Mouse (Mus musculus) hindbrain, embryonic 16.5 days (tissue): ENCODE results near the gene Ppp1r12a. TPM values are rescaled to one million over a fixed set of nuclear protein-coding genes. Genes with fewer than 3 reads are reported as not detected.

ENCODE experiments used
- ATAC-seq: fragments of 200-750 bp; cut with Nextera tagmentation; 2 replicates; pipeline ENCODE4 v1.8.0; 2017; ENCODE audit warnings: moderate TSS enrichment, moderate library complexity
- H3K27ac ChIP-seq: fragments of 300-500 bp; sonication (generic); 2 replicates; pipeline ENCODE4 v1.5.1; 2014; ENCODE audit warnings: low read depth, mild to moderate bottlenecking, control low read depth, low read length, moderate library complexity
- H3K27me3 ChIP-seq: fragments of 300-500 bp; sonication (generic); replicated peaks from 2 replicates; pipeline ENCODE4 v1.6.1; 2014; ENCODE audit warnings: low read length; ENCODE audit not compliant: control insufficient read depth, insufficient read depth
- H3K36me3 ChIP-seq: fragments of 300-500 bp; sonication (generic); 2 replicates; pipeline ENCODE4 v1.6.1; 2014; ENCODE audit warnings: mild to moderate bottlenecking, low read length, moderate library complexity, mixed read lengths; ENCODE audit not compliant: control insufficient read depth, insufficient read depth
- H3K4me1 ChIP-seq: fragments of 300-500 bp; sonication (generic); 2 replicates; pipeline ENCODE4 v1.6.1; 2014; ENCODE audit warnings: low read depth, low read length; ENCODE audit not compliant: control insufficient read depth, insufficient read depth
- H3K4me2 ChIP-seq: fragments of 300-500 bp; sonication (generic); 2 replicates; pipeline ENCODE4 v1.6.1; 2014; ENCODE audit warnings: mild to moderate bottlenecking, low read length, control low read depth, moderate library complexity
- H3K4me3 ChIP-seq: fragments of 300-500 bp; sonication (generic); 2 replicates; pipeline ENCODE4 v1.5.1; 2014; ENCODE audit warnings: mild to moderate bottlenecking, low read length, control low read depth, moderate library complexity
- H3K9ac ChIP-seq: fragments of 300-500 bp; sonication (generic); 2 replicates; pipeline ENCODE4 v1.6.1; 2014; ENCODE audit warnings: low read depth, mild to moderate bottlenecking, control low read depth, low read length, moderate library complexity
- H3K9me3 ChIP-seq: fragments of 300-500 bp; sonication (generic); 2 replicates; pipeline ENCODE4 v1.6.1; 2014; ENCODE audit warnings: mild to moderate bottlenecking, low read length, moderate library complexity; ENCODE audit not compliant: control insufficient read depth
- whole genome bisulfite sequencing: fragments of 180-500 bp; shearing (Covaris S2); extraction: QIAGEN DNeasy Blood & Tissue Kit; methylation state at CpG from one replicate; pipeline ENCODE4 v1.1.7; 2014; 5-methylcytosine and 5-hydroxymethylcytosine counted together
- polyA plus RNA-seq: library from polyadenylated mRNA; unstranded; fragments of >200 nt; fragmentation: Nextera tagmentation; extraction: Ambion mirVana; gene quantifications from 2 replicates; pipeline ENCODE4 v1.2.1, GENCODE M21; 2015

Gene Ppp1r12a
- polyA plus RNA-seq, 1 experiment from 2014 or later = 62.5 TPM

DNA sequence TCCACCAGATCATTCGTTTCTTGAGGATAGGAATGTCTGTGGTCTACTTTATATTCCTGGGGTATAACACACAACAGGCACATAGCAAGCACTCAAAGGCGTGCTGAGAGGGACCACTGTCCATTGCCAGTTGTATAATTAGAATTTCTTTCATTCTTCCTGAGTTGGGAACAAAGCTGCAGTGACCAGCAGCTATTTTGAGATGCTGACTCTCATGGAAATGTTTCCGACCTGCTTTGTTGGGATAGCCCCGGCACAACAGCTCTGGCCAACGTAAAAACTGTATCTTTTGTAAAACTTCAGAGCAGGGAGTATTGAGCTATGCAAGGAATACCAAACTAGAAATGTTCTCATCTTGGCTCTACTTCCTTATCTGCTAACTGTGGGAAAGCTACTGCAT, 28.2 kb upstream of the Ppp1r12a start:
- H3K27me3 ChIP-seq = no peaks in the 10 kb centered on the region
- no peaks in the 10 kb centered on the region for H3K9me3 ChIP-seq
- no peaks in the 10 kb centered on the region for H3K36me3 ChIP-seq
- H3K4me2 ChIP-seq = no peak overlapping the region
- 0 out of 2 replicates have a peak overlapping the region, but pooled peaks have one; percentile 4 for H3K27ac ChIP-seq
- peak; percentile 95 for ATAC-seq
- no peaks in the 10 kb centered on the region for H3K4me1 ChIP-seq
- 43% methylated on average over 5 of the region's 5 CpGs for WGBS
- no peak overlapping the region for H3K9ac ChIP-seq
- no peak overlapping the region for H3K4me3 ChIP-seq

DNA sequence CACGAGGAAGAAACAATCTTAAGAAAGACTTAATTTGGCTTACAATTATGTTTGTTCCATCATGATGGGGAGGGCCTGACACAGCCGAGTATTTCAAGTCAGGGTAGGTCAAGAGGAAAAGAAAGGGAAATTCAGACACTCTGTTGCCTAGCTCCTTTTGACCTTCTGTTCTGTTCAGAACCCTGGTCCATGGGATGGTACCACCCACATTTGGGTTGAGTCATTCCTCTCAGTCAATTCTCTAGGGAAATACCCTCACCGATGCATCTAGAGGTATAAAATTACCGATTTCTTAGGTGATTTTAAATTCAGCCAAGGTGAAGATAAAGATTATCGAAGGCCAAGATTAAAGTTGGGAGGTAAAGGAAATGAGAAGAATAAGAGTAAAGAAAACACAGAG, 23.6 kb upstream of the Ppp1r12a start:
- Histone ChIP-seq H3K4me1 (no peaks in the 10 kb centered on the region), H3K36me3 (no peaks in the 10 kb centered on the region), H3K9ac (no peak overlapping the region), H3K4me2 (no peak overlapping the region), H3K9me3 (no peaks in the 10 kb centered on the region), H3K27ac (no peak overlapping the region), H3K27me3 (no peaks in the 10 kb centered on the region), H3K4me3 (no peak overlapping the region)
- no peak for ATAC-seq
- 83% methylated on average over 5 of the region's 5 CpGs for WGBS

DNA sequence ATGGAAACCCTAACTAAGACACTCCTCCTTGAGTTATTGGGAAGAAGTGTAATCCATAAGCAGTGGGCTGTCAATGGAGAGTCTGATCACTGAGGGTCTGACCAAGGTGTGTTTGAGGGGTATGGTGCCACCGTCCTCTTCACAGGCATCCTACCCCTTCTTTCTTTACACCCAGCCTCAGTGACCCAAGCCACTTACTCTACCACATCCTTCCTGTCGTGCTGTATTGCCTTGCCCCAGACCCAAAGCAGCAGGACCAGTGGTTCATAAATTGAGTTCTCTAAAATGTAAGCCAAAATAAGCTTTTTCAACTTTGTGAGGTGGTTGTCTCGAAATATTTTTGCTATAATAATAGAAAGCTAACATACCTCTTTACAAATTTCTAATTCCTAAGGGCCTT, 22.2 kb upstream of the Ppp1r12a start:
- Histone ChIP-seq H3K27ac (no peak overlapping the region), H3K4me1 (no peaks in the 10 kb centered on the region), H3K27me3 (no peaks in the 10 kb centered on the region), H3K9ac (no peak overlapping the region), H3K9me3 (no peaks in the 10 kb centered on the region), H3K4me3 (no peak overlapping the region), H3K4me2 (no peak overlapping the region), H3K36me3 (no peaks in the 10 kb centered on the region)
- 79% methylated on average over 3 of the region's 3 CpGs for WGBS
- no peak for ATAC-seq

DNA sequence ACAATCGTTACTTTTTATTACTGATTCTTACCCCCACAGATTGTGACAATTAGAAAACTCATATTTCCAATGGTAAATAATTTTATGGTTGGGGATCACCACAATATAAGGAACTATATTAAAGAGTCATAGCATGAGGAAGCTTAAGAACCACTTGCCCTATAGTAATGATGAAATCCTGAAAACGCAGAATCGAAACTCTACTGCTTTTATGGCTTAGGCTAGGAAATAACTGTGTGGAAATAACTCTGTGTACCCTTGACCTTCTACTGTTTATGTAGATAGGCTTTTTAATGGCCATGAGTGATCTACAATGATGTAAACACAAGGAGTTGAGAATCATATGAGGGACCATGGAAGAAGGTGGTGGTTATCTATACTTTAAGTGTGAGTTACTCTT, 21.3 kb upstream of the Ppp1r12a start:
- H3K4me1 ChIP-seq = no peaks in the 10 kb centered on the region
- no peak overlapping the region for H3K9ac ChIP-seq
- H3K9me3 ChIP-seq = no peaks in the 10 kb centered on the region
- no peak for ATAC-seq
- no peak overlapping the region for H3K4me2 ChIP-seq
- no peaks in the 10 kb centered on the region for H3K36me3 ChIP-seq
- no peak overlapping the region for H3K27ac ChIP-seq
- no peaks in the 10 kb centered on the region for H3K27me3 ChIP-seq
- H3K4me3 ChIP-seq = no peak overlapping the region
- 95% methylated on average over 3 of the region's 3 CpGs for WGBS

DNA sequence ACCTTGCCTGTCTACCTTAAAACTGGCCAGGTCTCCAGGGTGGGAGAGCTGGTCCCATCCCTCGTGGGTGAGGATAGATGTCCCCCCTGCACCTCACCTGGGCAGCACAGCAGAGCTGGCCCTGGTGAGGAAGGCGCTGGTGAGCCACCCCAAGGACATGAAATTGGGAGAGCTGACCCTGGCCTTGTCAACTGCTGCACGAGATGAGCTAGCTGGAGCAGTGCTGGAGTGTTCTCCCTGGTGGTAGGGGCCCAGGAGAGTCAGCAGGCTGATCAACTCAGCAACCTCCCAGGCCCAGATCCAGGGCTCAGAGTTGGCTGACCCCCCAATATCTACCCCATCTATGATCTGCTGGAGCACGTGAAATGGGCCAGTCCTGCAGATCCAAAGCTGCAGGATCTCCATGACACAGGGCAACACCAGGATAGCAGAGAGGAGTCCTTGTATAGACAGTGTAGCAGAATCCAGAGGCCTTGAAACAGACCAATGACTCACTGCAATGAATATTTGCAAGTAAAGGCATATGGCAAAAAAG, 17.9 kb upstream of the Ppp1r12a start:
- no peak overlapping the region for H3K4me3 ChIP-seq
- no peak overlapping the region for H3K27ac ChIP-seq
- no peaks in the 10 kb centered on the region for H3K9me3 ChIP-seq
- 82% methylated on average over 4 of the region's 4 CpGs for WGBS
- no peak overlapping the region for H3K4me2 ChIP-seq
- H3K4me1 ChIP-seq = no peaks in the 10 kb centered on the region
- no peak overlapping the region for H3K9ac ChIP-seq
- H3K27me3 ChIP-seq = no peaks in the 10 kb centered on the region
- ATAC-seq = no peak
- no peaks in the 10 kb centered on the region for H3K36me3 ChIP-seq

DNA sequence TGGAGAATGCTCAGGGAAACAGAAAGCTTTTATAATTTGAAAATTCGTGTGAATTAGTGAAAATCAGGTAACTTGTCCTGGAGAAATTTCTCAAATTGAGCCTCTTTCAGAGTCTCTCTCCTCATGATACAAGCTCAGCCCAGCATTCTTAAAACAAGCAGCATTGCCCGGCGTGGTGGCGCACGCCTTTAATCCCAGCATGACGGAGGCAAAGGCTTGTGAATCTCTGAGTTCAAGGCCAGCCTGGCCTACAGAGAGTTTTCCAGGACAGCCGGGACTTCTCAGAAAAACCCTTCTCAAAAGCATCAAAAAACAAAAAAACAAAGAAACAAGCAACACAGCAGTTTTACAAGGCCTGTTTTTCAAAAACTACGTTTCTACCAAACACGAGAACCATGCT, 16.3 kb upstream of the Ppp1r12a start:
- no peak for ATAC-seq
- Histone ChIP-seq H3K4me2 (no peak overlapping the region), H3K36me3 (no peaks in the 10 kb centered on the region), H3K4me3 (no peak overlapping the region), H3K9ac (no peak overlapping the region), H3K4me1 (no peaks in the 10 kb centered on the region), H3K27ac (no peak overlapping the region), H3K9me3 (no peaks in the 10 kb centered on the region), H3K27me3 (no peaks in the 10 kb centered on the region)
- WGBS = 81% methylated on average over 9 of the region's 9 CpGs

DNA sequence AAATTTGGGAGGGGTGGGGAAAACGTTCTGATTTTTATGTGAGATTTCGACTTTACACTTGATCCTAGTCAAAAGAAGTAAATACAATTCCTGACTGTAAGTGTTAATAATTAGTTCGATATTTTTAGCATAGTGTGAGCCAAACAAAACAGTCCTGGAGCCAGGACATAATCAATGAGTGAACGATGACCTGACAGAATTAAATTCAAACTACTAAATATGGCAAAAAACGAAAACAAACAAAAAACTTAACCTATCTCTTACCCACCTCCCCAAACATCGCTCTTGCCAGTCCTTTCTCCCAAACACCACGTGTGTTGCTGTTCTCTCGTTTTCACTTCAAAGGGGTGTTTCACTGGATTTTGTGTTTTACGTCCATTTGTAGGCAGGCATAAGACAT, 15.0 kb upstream of the Ppp1r12a start:
- 86% methylated on average over 9 of the region's 9 CpGs for WGBS
- no peak overlapping the region for H3K4me3 ChIP-seq
- peaks cover 3% of the 10 kb centered on the region; the same call in 1 of the 2 replicates for H3K9me3 ChIP-seq
- no peaks in the 10 kb centered on the region for H3K27me3 ChIP-seq
- no peak for ATAC-seq
- no peak overlapping the region for H3K27ac ChIP-seq
- H3K4me1 ChIP-seq = no peaks in the 10 kb centered on the region
- no peak overlapping the region for H3K9ac ChIP-seq
- no peaks in the 10 kb centered on the region for H3K36me3 ChIP-seq
- H3K4me2 ChIP-seq = no peak overlapping the region

DNA sequence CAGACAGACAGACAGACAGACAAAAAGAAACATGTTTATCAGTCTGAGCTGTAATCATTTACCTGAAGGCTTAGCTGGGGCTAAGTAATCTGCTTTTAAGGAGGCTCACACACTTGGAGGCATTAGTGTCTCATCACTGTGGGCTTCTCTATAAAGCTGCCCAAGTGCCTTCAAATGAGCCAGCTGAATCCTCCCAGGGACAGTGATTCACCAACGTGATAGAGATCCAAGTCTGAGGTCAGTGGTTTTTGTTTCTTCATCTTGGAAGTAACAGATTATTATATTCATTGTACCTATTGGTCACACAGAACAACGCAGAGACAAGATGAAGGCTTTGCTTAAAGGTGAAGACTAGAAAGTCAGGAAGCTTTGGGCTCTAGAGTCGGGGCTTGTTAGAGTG, 8.7 kb upstream of the Ppp1r12a start:
- Histone ChIP-seq H3K27ac (no peak overlapping the region), H3K36me3 (no peaks in the 10 kb centered on the region), H3K4me2 (no peak overlapping the region), H3K9ac (no peak overlapping the region), H3K27me3 (no peaks in the 10 kb centered on the region), H3K4me3 (no peak overlapping the region), H3K9me3 (peaks cover 3% of the 10 kb centered on the region; the same call in 1 of the 2 replicates), H3K4me1 (peaks cover 2% of the 10 kb centered on the region; the same call in 1 of the 2 replicates)
- WGBS = 90% methylated on average over 3 of the region's 3 CpGs
- no peak for ATAC-seq

DNA sequence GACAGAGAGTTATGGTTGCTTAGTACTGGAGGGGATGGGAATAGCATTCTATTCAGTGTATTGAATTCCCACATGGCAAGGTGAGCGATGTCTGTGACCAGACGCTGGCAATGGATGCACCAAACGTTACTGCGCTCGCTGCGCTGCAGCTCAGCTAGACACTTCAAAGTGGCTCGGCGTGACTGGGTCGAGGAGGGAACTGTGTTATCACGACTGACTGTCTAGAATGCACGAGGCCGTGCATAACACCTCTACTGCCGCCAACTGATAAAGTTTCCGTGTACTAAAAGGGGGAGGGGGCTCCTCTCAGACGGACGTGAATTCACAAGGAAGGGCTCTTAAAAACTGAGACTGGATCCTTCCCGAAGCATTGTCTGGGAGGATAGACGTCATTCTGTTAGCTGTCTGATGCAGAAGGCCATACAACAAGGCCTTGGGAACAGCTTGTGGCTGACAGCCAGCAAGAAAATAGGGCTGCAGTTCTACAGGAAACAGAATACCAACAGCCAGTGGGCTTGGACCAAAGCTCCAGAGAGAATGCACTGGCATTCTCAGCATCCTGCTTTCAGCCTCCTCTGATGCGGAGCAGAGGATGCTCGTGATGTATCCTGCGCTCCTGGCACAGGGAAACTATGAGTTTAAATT, 6.8 kb upstream of the Ppp1r12a start:
- WGBS = 73% methylated on average over 21 of the region's 21 CpGs
- Histone ChIP-seq H3K4me3 (no peak overlapping the region), H3K9me3 (peaks cover 3% of the 10 kb centered on the region; the same call in 1 of the 2 replicates), H3K36me3 (no peaks in the 10 kb centered on the region), H3K27me3 (no peaks in the 10 kb centered on the region), H3K4me2 (no peak overlapping the region), H3K9ac (no peak overlapping the region; the same call in 1 of the 2 replicates), H3K27ac (no peak overlapping the region), H3K4me1 (peaks cover 2% of the 10 kb centered on the region; the same call in 1 of the 2 replicates)
- peak; percentile 54; the same call in 1 of the 2 replicates for ATAC-seq
